Mouse (Mus musculus): ENCODE measurements around the gene Schip1.

Gene Schip1

GRCm38 (mm10) chr3:68130386-68130785 lies 65.8 kb downstream of the Schip1 start:
- no peak for DNase-seq (ENCODE audit: low spot score)

DNA sequence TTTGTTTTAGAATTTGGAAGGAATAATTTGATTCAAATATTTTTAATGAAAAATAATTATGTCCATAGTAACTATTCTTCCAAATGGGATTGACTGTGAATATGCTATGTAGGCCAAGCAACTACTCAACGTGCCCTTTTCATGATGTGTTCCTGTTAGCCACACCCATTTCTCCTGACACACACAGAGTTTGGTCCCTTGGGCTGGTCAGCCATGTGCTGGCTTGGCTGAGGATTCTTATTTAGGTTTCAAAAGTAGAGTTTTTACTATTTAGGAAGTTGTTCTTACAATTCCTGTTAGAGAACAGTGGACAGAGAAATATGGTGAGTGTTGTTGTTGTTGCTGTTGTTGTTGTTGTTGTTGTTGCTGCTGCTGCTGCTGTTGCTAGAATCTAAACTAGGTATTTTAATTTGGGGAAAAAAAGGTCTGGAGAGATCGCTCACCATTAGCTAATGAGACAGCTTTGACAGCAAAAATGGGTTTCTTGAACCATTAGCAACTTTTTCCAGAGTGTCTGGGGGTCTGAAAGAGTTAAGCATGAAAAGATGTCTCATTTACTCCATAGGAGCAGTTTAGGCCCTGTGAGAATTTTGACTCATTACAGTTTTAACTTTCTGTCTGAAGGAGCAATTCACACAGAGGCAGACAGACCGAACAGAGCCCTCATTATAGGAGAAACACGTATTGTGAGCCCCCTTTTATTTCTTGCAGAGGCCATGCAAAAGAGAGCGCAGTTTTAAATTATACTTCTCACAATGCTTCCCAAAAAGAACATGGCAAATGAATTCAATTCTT lies 74.4 kb downstream of the Schip1 start:
- DNase-seq (ENCODE audit: low spot score): no peak

GRCm38 (mm10) chr3:68150688-68151087 lies 86.1 kb downstream of the Schip1 start:
- no peak for DNase-seq (ENCODE audit: low spot score)

GRCm38 (mm10) chr3:68160175-68160574 lies 95.6 kb downstream of the Schip1 start:
- DNase-seq (ENCODE audit: low spot score): no peak

GRCm38 (mm10) chr3:68160760-68161159 lies 96.2 kb downstream of the Schip1 start:
- DNase-seq (ENCODE audit: low spot score): no peak

- DNase-seq (ENCODE audit: low spot score): no peak
Observed at GRCm38 (mm10) chr3:68178248-68178647, 113.6 kb downstream of the Schip1 start.

DNA sequence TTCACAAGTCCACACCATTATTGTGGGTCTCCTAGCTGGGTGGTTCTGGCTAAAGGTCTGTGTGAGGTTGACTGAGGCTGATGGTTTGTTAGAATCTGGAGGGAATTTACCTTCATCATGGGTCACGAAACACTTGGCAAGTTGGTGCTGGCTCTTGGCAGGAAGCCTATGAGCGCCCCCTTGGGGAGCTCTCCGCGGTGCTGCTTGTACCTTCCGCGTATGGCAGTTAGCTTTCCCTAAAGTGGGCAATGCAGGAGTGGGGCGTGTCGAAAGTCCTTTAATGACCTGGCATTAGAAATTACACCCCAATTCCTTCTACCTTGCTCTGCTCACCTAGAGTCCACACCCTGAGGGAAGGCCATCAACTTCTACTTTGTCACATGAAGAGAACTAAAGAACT lies 122.9 kb downstream of the Schip1 start:
- DNase-seq (ENCODE audit: low spot score): no peak

DNA sequence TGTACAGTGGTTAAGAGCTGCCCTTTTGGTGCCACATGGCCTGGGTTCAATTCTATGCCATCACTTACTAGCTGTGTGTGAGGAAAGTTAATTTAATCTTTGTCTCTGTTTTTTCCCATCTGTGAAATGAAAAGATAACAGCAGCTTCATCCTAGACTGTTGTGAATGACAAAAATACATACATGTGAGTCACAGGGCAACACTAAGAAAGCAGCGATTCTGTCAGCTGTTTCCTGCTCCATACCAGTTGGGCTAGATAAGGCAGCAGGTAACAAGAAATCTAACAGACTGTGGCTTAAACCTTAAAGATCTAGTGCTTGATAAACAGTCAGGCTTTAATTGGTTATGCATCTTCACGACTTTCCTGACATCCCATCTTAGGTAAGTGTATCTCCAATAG lies 124.5 kb downstream of the Schip1 start:
- DNase-seq (ENCODE audit: low spot score): no peak

- no peak for DNase-seq (ENCODE audit: low spot score)
Observed at GRCm38 (mm10) chr3:68196933-68197332, 132.3 kb downstream of the Schip1 start.

DNA sequence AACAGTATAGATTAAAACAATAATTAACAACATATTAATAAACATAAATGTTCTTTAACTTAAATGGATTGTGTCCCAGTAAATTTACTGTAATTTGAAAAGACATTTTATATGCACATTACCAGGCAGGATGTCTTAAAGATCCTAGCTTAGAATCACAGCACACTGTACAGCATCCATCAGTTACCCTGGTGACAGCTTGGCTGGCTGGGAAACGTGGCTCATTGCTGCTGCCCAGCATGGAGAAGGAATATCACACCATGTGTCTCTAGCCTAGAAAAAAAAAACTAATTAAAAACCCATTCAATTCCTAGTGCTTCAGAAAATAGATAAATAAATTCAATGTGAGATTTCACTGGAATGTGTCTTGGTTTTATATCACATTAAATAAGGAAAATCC lies 136.6 kb downstream of the Schip1 start:
- no peak for DNase-seq (ENCODE audit: low spot score)

DNA sequence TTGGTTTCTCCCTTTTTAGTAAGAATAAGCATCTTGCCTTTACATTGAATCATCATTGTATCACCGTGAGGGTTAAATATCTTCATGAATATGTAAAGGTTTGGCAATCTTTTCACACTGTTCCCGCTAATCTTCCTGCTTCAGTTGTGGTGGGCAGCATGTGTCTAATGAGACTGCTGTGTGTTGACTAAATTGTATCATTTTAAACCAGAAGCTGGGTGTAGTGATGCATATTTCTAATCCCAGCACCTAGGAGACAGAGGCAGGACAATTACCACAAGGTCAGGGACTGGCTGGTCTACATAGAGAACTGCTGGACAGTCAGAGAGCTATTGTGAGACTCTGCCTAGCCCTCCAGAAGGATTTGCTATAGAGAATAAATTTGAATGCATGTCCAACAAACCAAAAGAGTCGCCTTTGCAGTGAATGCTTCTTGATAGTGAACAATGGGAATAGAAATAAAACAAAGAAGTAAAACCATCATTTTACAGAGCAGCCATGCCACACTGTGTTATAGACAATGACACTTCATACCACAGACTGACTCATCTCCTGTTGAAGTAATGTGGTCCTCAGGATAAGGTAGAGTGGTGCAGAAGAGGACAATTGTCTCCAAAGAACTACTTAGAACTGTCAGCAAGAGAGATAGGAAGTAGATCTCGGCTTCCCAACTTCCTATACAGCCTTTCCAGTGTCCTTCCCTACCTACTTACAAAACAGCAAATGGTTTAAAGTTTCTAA lies 137.7 kb downstream of the Schip1 start:
- no peak for DNase-seq (ENCODE audit: low spot score)

DNA sequence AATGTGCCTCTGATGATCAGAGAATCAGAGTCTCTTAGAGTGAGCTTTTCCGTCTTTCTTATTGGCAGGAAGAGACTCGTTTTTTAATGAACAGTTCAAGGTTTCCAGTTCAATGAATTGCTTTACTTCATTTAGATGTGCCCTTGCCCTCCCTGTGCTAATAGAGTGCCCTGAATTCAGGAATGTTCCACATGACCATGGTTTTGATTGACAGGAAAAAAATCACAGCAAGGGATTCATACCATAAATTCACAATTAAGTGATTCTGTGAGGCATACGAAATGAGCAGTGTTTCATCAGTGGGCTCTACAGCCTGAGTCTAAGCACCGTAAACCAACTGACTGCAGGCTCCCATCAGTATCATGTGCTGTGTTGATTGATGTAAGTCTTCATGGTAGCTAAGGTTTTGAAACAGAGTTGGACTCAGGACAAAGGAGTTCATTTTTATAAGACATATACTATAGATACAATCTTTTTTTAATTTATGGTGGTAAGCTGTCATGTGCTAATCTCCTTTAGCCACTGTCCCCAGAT lies 139.4 kb downstream of the Schip1 start:
- no peak for DNase-seq (ENCODE audit: low spot score)

- DNase-seq (ENCODE audit: low spot score): no peak
Observed at GRCm38 (mm10) chr3:68210422-68210821, 145.8 kb downstream of the Schip1 start.

GRCm38 (mm10) chr3:68221452-68221851 lies 156.8 kb downstream of the Schip1 start:
- DNase-seq (ENCODE audit: low spot score): no peak

DNA sequence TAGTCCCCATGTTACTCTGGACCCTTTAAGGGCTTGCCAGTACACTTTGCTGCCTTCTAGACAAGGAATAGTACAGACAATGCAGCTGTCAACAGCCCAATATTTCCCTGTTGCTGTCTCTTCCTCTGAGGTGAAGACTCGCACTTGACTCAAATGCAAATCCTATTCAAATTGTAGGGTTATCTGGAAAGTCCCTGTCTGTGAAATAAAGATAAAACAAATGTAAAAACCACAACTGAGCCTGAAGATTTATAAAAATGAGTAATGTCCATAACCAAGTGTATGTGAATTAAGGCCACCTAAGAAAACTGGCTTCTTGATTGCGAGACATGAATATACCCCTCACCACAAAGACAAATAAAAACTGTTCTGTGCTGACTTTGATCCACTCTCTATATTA lies 175.3 kb downstream of the Schip1 start:
- no peak for DNase-seq (ENCODE audit: low spot score)

GRCm38 (mm10) chr3:68243239-68243638 lies 178.6 kb downstream of the Schip1 start:
- no peak for DNase-seq (ENCODE audit: low spot score)

DNA sequence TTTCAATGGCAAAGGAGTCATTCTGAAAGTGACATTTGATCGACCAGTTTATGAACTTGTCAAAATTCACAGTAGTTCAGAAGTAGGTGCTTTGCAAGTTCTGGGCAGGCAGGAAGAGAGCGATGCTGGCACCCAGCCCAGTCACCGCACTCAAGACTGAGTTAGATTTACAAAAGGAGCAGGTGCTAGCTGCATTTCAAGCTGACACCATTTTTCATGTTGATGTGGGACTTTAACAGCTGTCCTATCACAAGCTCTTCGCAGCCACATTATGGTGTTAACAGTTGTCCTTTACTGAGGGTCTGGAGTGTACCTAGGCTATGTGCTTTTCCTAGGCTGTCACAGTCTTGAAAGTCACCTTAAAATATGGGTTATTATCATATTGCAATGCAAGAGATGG lies 181.6 kb downstream of the Schip1 start:
- DNase-seq (ENCODE audit: low spot score): no peak

GRCm38 (mm10) chr3:68250589-68250988 lies 186.0 kb downstream of the Schip1 start:
- DNase-seq (ENCODE audit: low spot score): no peak

DNA sequence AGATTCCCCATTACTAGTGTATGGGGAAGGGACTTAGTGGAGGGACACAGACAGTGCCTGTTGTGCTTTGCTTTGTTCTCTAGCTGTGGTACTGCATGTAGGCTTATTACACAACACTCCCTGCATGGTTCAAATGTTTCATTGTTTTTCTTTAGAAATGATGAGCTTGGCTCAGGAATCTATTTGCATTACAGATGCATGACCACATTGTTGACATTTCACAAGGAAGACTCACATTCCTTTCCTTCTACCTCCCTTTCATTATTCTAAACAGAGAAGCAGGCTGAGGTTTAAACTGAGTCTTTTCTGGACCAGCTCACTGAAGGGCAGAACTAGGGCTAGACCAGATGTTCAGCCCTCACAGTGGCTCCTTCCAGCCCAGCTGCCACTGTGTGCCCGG lies 187.7 kb downstream of the Schip1 start:
- no peak for DNase-seq (ENCODE audit: low spot score)

- no peak for DNase-seq (ENCODE audit: low spot score)
Observed at GRCm38 (mm10) chr3:68262304-68262703, 197.7 kb downstream of the Schip1 start.

DNA sequence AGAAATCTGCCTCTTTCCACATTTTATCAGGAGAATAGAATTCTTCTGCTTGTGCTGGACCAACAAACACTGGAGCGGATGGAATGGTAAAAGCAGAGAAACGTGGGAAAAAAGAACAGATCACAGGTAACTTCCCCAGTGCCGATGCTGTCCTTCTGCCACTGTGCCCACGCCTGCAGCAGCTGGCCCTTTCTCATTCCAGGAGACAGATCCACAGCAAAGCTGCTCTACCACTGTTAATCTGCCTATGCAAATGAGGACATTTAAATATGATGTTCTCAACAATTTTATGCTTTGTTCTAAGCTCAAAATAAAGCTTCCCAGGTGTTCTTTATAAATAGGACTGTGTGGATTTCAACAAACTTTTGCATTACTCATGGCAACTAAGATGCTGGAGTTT lies 203.3 kb downstream of the Schip1 start:
- no peak for DNase-seq (ENCODE audit: low spot score)

- DNase-seq (ENCODE audit: low spot score): no peak
Observed at GRCm38 (mm10) chr3:68269251-68269650, 204.6 kb downstream of the Schip1 start.

GRCm38 (mm10) chr3:68270246-68270645 lies 205.6 kb downstream of the Schip1 start:
- DNase-seq (ENCODE audit: low spot score): no peak
